In the genomic region with DNA sequence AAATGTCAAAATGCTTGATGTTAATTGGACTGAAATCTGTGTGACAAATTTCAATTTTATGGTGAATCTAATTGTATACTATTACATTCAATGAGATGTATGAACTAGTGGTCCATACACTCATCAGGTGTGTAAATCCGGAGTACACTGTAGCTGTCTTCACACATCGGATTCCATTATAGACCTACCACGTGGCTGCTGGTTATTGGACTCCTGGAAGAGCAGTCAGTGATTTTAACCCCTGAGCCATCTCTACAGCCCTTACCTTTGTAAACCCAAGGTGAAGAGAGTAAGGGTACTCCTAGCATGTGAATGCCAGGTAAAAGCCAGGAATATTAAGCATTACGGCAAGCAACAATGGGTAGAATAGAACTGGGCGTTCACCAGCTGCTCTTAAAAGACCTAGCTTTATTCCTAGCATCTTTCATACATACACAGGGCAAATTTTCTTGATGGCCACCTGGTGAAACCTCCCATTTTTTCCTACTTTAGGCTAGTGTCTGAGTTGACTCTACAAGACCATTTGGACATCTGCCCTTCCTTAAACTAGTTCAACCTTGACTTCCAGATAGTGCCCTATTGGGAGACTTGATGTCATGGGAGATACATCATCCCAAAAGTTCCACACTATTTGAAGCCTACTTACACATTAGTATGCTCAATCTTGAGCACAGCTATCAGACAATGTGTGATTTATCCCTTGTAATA, we compare ENCODE assay signal across 9 mouse cellular contexts. TPM values are rescaled to one million over a fixed set of nuclear protein-coding genes. Genes with fewer than 3 reads are reported as not detected.
DNase-seq lines count a peak whose midpoint lies in the region; ATAC-seq and TF ChIP-seq lines count a peak whose summit lies in the region.
"Had no signal": no experiment of that assay in that cellular context is flagged by ENCODE, and none has a peak within 500 bp of the region (broad histone marks: within the 10 kb centered on the region; RNA-seq: fewer than 3 reads in every experiment).

No protein-coding gene starts in this region.

- peak; percentile 34; the same call in 1 of the 2 replicates for ATAC-seq in kidney, embryonic 14.5 days (ENCODE audit: low FRiP score, low TSS enrichment)
- peak; percentile 25; the same call in 1 of the 2 replicates for ATAC-seq in embryonic facial prominence, embryonic 15.5 days (ENCODE audit: insufficient number of reproducible peaks, low FRiP score, low TSS enrichment, low read depth)
- ATAC-seq in limb, embryonic 13.5 days (ENCODE audit: low FRiP score, low read depth): 0 out of 2 replicates have a peak, but pooled peaks have one; percentile 58
- ATAC-seq in neural tube, embryonic 15.5 days (ENCODE audit: low FRiP score): 0 out of 2 replicates have a peak, but pooled peaks have one; percentile 4

- H3K4me3 ChIP-seq in kidney, embryonic 14.5 days (ENCODE audit: low read length): no peak overlapping the region
- no peak overlapping the region for H3K4me3 ChIP-seq in embryonic facial prominence, embryonic 15.5 days (replicated peaks)
- no peak overlapping the region for H3K4me3 ChIP-seq in limb, embryonic 13.5 days
- H3K4me3 ChIP-seq in neural tube, embryonic 15.5 days (replicated peaks): no peak overlapping the region
- H3K4me3 ChIP-seq in lung, adult 2 months (replicated peaks; ENCODE audit: extremely low read depth, low read depth, low read length): no peak overlapping the region
- H3K4me3 ChIP-seq: heart, embryonic 13.5 days had no signal

- no peak overlapping the region for H3K27ac ChIP-seq in kidney, embryonic 14.5 days (ENCODE audit: low read depth, low read length)
- no peak overlapping the region for H3K27ac ChIP-seq in embryonic facial prominence, embryonic 15.5 days (replicated peaks)
- no peak overlapping the region for H3K27ac ChIP-seq in limb, embryonic 13.5 days
- no peak overlapping the region for H3K27ac ChIP-seq in neural tube, embryonic 15.5 days (replicated peaks)
- H3K27ac ChIP-seq: heart, embryonic 13.5 days had no signal

- TF ChIP-seq CTCF in lung, adult 2 months (IDR thresholded peaks at IDR 0.05; ENCODE audit: insufficient read depth, low read length): no peak

- no peak overlapping the region for H3K4me2 ChIP-seq in kidney, embryonic 14.5 days (replicated peaks; ENCODE audit: low read depth, low read length)
- H3K4me2 ChIP-seq in embryonic facial prominence, embryonic 15.5 days (replicated peaks): no peak overlapping the region
- H3K4me2 ChIP-seq in limb, embryonic 13.5 days (replicated peaks): no peak overlapping the region
- no peak overlapping the region for H3K4me2 ChIP-seq in neural tube, embryonic 15.5 days
- H3K4me2 ChIP-seq: heart, embryonic 13.5 days had no signal

- H3K4me1 ChIP-seq in kidney, embryonic 14.5 days (ENCODE audit: control insufficient read depth, insufficient read depth, low read length): no peaks in the 10 kb centered on the region
- H3K4me1 ChIP-seq in embryonic facial prominence, embryonic 15.5 days: no peaks in the 10 kb centered on the region
- H3K4me1 ChIP-seq in limb, embryonic 13.5 days: peaks cover 14% of the 10 kb centered on the region
- H3K4me1 ChIP-seq in neural tube, embryonic 15.5 days: peaks cover 8% of the 10 kb centered on the region; the same call in 1 of the 2 replicates
- no peaks in the 10 kb centered on the region; the same call in none of the 2 replicates for H3K4me1 ChIP-seq in lung, adult 2 months (ENCODE audit: control insufficient read depth, insufficient read depth, low read length)

- no peaks in the 10 kb centered on the region for H3K9me3 ChIP-seq in kidney, embryonic 14.5 days (ENCODE audit: control insufficient read depth, low read length)
- H3K9me3 ChIP-seq in embryonic facial prominence, embryonic 15.5 days (replicated peaks): no peaks in the 10 kb centered on the region
- no peaks in the 10 kb centered on the region for H3K9me3 ChIP-seq in limb, embryonic 13.5 days
- no peaks in the 10 kb centered on the region for H3K9me3 ChIP-seq in neural tube, embryonic 15.5 days (replicated peaks)
- H3K9me3 ChIP-seq: heart, embryonic 13.5 days had no signal

- H3K27me3 ChIP-seq in kidney, embryonic 14.5 days (ENCODE audit: control insufficient read depth, insufficient read depth, low read length): no peaks in the 10 kb centered on the region
- no peaks in the 10 kb centered on the region for H3K27me3 ChIP-seq in embryonic facial prominence, embryonic 15.5 days
- no peaks in the 10 kb centered on the region for H3K27me3 ChIP-seq in limb, embryonic 13.5 days
- H3K27me3 ChIP-seq in neural tube, embryonic 15.5 days (replicated peaks): no peaks in the 10 kb centered on the region
- H3K27me3 ChIP-seq: heart, embryonic 13.5 days had no signal

- WGBS in kidney, embryonic 14.5 days: 46% methylated on average over 5 of the region's 5 CpGs
- WGBS in embryonic facial prominence, embryonic 15.5 days: 35% methylated on average over 5 of the region's 5 CpGs
- WGBS in limb, embryonic 13.5 days: 35% methylated on average over 5 of the region's 5 CpGs
- WGBS in neural tube, embryonic 15.5 days: 37% methylated on average over 5 of the region's 5 CpGs
- WGBS in lung, adult 2 months: 55% methylated on average over 5 of the region's 5 CpGs

- no peak for DNase-seq in kidney, adult 8-10 months
- no peak for DNase-seq in thymus, postnatal 10 days (ENCODE audit: low spot score in 2 of 2)
- no peak for DNase-seq in lung, adult 2 months
- no peak for DNase-seq in gastrocnemius, postnatal 10 days

- peaks cover 56% of the 10 kb centered on the region for H3K36me3 ChIP-seq in kidney, embryonic 14.5 days (ENCODE audit: control insufficient read depth, insufficient read depth, low read length)
- H3K36me3 ChIP-seq in embryonic facial prominence, embryonic 15.5 days: peaks cover 51% of the 10 kb centered on the region
- H3K36me3 ChIP-seq in limb, embryonic 13.5 days: peaks cover 57% of the 10 kb centered on the region
- H3K36me3 ChIP-seq in neural tube, embryonic 15.5 days: peaks cover 48% of the 10 kb centered on the region

- TF ChIP-seq POLR2A in lung, adult 2 months (IDR thresholded peaks at IDR 0.05; ENCODE audit: borderline replicate concordance, extremely low read depth, low read depth, low read length): no peak; the same call in 1 of the 2 replicates

- H3K9ac ChIP-seq in kidney, embryonic 14.5 days (ENCODE audit: low read depth, low read length): no peak overlapping the region
- H3K9ac ChIP-seq in embryonic facial prominence, embryonic 15.5 days: no peak overlapping the region
- H3K9ac ChIP-seq in limb, embryonic 13.5 days: no peak overlapping the region
- H3K9ac ChIP-seq in neural tube, embryonic 15.5 days (replicated peaks): no peak overlapping the region
- H3K9ac ChIP-seq: heart, embryonic 13.5 days had no signal

RNA-seq across cellular contexts. Expression of a gene that starts 10.2 kb away (rescaled TPM):
- polyA plus RNA-seq in kidney, embryonic 14.5 days (2014; fragmentation: Nextera tagmentation; extraction: Ambion mirVana): 1,078 and 1,378 TPM in 2 replicates
- 1,589 and 1,636 TPM in 2 replicates for polyA plus RNA-seq in embryonic facial prominence, embryonic 15.5 days (2015; fragmentation: Nextera tagmentation; extraction: Ambion mirVana)
- polyA plus RNA-seq in limb, embryonic 13.5 days (2015; fragmentation: Nextera tagmentation; extraction: Ambion mirVana): 2,108 and 2,149 TPM in 2 replicates
- polyA plus RNA-seq in neural tube, embryonic 15.5 days (2015; fragmentation: Nextera tagmentation; extraction: Ambion mirVana): 1,222 and 1,408 TPM in 2 replicates
- polyA plus RNA-seq in lung, adult 2 months (2012; rRNA removed): 45.4 and 73.2 TPM in 2 replicates
- total RNA-seq in gastrocnemius, postnatal 10 days (2021): 100 to 1,000 TPM; 329 to 380 TPM

RNA-seq across cellular contexts. Expression of a gene that starts 10.7 kb away (rescaled TPM):
- polyA plus RNA-seq in kidney, embryonic 14.5 days (2014; fragmentation: Nextera tagmentation; extraction: Ambion mirVana): 559 and 786 TPM in 2 replicates
- 380 and 384 TPM in 2 replicates for polyA plus RNA-seq in embryonic facial prominence, embryonic 15.5 days (2015; fragmentation: Nextera tagmentation; extraction: Ambion mirVana)
- polyA plus RNA-seq in limb, embryonic 13.5 days (2015; fragmentation: Nextera tagmentation; extraction: Ambion mirVana): 532 and 550 TPM in 2 replicates
- 310 and 354 TPM in 2 replicates for polyA plus RNA-seq in neural tube, embryonic 15.5 days (2015; fragmentation: Nextera tagmentation; extraction: Ambion mirVana)
- polyA plus RNA-seq in lung, adult 2 months (2012; rRNA removed): 5.1 and 9.7 TPM in 2 replicates
- 10 to 100 TPM; 78.2 to 87.1 TPM for total RNA-seq in gastrocnemius, postnatal 10 days (2021)

RNA-seq across cellular contexts. Expression of a gene that starts 27.0 kb away (rescaled TPM):
- polyA plus RNA-seq in kidney, embryonic 14.5 days (2014; fragmentation: Nextera tagmentation; extraction: Ambion mirVana): 2.0 and 2.2 TPM in 2 replicates
- 6.5 and 9.4 TPM in 2 replicates for polyA plus RNA-seq in embryonic facial prominence, embryonic 15.5 days (2015; fragmentation: Nextera tagmentation; extraction: Ambion mirVana)
- polyA plus RNA-seq in limb, embryonic 13.5 days (2015; fragmentation: Nextera tagmentation; extraction: Ambion mirVana): 1.6 and 1.9 TPM in 2 replicates
- polyA plus RNA-seq in neural tube, embryonic 15.5 days (2015; fragmentation: Nextera tagmentation; extraction: Ambion mirVana): 4.2 and 5.9 TPM in 2 replicates
- 3.0 and 3.5 TPM in 2 replicates for polyA plus RNA-seq in lung, adult 2 months (2012; rRNA removed)
- total RNA-seq in gastrocnemius, postnatal 10 days (2021): under 1 TPM; 0.12 to 0.16 TPM

Comparison
In these comparisons a context has a peak if more than half of its experiments do, and no peak if none do; other contexts are left out.
1. ATAC-seq: peak in every context shown above with its lines; median percentile 58 in limb, embryonic 13.5 days; 34 in kidney, embryonic 14.5 days; 25 in embryonic facial prominence, embryonic 15.5 days; 4 in neural tube, embryonic 15.5 days.
2. RNA of a gene that starts 10.2 kb away (polyA plus RNA-seq): 2,108 to 2,149 TPM in limb, embryonic 13.5 days, 1,589 to 1,636 TPM in embryonic facial prominence, embryonic 15.5 days, 1,078 to 1,378 TPM in kidney, embryonic 14.5 days and 1,222 to 1,408 TPM in neural tube, embryonic 15.5 days; 45.4 to 73.2 TPM in lung, adult 2 months; every median in the first group is over 10 times any median in the second.
3. RNA of a gene that starts 10.7 kb away (polyA plus RNA-seq): 559 to 786 TPM in kidney, embryonic 14.5 days, 532 to 550 TPM in limb, embryonic 13.5 days, 380 to 384 TPM in embryonic facial prominence, embryonic 15.5 days and 310 to 354 TPM in neural tube, embryonic 15.5 days; 5.1 to 9.7 TPM in lung, adult 2 months; every median in the first group is over 10 times any median in the second.